Mouse (Mus musculus) heart, adult 2 months (tissue): Measurements from ENCODE around the gene Gabrb1. TPM values are rescaled to one million over a fixed set of nuclear protein-coding genes. Genes with fewer than 3 reads are reported as not detected.

ENCODE experiments used
- DNase-seq, 2 experiments: peaks; one replicate each; pipeline ENCODE4 v3.0.0; 2021
- H3K27ac ChIP-seq: fragments of 200-600 bp; 2 replicates; pipeline ENCODE4 v1.8.1; 2022
- H3K27me3 ChIP-seq: fragments of 200-500 bp; 2 replicates; pipeline ENCODE4 v1.6.1; 2012; ENCODE audit warnings: mild to moderate bottlenecking, low read length, inconsistent platforms, mixed read lengths; ENCODE audit not compliant: control insufficient read depth, insufficient read depth
- H3K36me3 ChIP-seq: fragments of 200-500 bp; 2 replicates; pipeline ENCODE4 v1.6.1; 2012; ENCODE audit warnings: low read length, inconsistent platforms; ENCODE audit not compliant: control insufficient read depth, insufficient read depth
- H3K4me1 ChIP-seq: fragments of 200-500 bp; 2 replicates; pipeline ENCODE4 v1.6.1; 2011; ENCODE audit warnings: low read length; ENCODE audit not compliant: control insufficient read depth, insufficient read depth
- H3K4me3 ChIP-seq: fragments of 200-600 bp; 2 replicates; pipeline ENCODE4 v1.8.1; 2022
- H3K79me2 ChIP-seq: fragments of 200-500 bp; replicated peaks from 2 replicates; pipeline ENCODE4 v1.6.1; 2012; ENCODE audit warnings: mild to moderate bottlenecking, inconsistent platforms, low read length, moderate library complexity, mixed read lengths; ENCODE audit not compliant: control insufficient read depth, insufficient read depth
- H3K9ac ChIP-seq: fragments of 200-500 bp; 2 replicates; pipeline ENCODE4 v1.6.1; 2012; ENCODE audit warnings: low read depth, mild to moderate bottlenecking, control low read depth, inconsistent platforms, low read length, mixed read lengths
- CTCF ChIP-seq: fragments of 200-600 bp; IDR thresholded peaks from 2 replicates; pipeline ENCODE4 v1.8.1; 2022; ENCODE audit warnings: antibody characterized with exemption, mild to moderate bottlenecking, moderate library complexity
- EP300 ChIP-seq: fragments of 200-500 bp; IDR thresholded peaks from 2 replicates; pipeline ENCODE4 v1.6.1; 2011; ENCODE audit warnings: low read depth, low read length, control low read depth; ENCODE audit not compliant: insufficient read depth
- POLR2A ChIP-seq: fragments of 200-500 bp; IDR thresholded peaks from 2 replicates; pipeline ENCODE4 v1.6.1; 2011; ENCODE audit warnings: mild to moderate bottlenecking, low read depth, low read length, control low read depth; ENCODE audit not compliant: insufficient read depth
- WGBS: fragments of 180-500 bp; shearing (Covaris S2); methylation state at CpG from one replicate; pipeline ENCODE4 v1.1.7; 2018; 5-methylcytosine and 5-hydroxymethylcytosine counted together
- intact Hi-C: fragments of 180-260 bp; cut with DNase I; formaldehyde crosslinking; loops from one replicate; pipeline ENCODE4 v1.15.1; 2025
- polyA plus RNA-seq: library from polyadenylated mRNA; depleted of rRNA; stranded (reverse); fragments of >200 nt; gene quantifications from 2 replicates; pipeline ENCODE4 v1.2.3, GENCODE M21; 2012
- total RNA-seq, 2 experiments: library from RNA; stranded (reverse); gene quantifications; 2 replicates each; pipeline ENCODE4 v1.2.3; 2021

Gene Gabrb1
- total and polyA plus RNA-seq, 3 experiments = not detected

DNA sequence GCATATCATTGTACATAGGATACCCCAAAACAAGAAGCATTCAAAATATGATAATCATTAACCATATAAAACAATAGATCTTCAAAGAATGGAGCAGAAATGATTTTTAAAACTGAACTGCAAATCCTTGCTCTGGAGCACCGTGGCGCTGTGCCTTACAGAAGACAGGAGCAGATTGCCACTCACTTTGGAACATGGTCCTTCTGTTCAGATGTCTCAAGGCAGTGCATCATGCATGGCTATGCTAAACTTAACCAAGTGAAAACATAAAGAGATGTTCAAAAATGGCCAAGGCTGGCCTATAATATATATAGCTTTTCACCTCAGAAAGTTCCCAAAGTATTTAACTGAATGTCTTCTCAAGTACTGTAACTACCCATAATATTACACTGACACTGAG, 240.3 kb downstream of the Gabrb1 start:
- H3K4me1 ChIP-seq = no peaks in the 10 kb centered on the region
- no peak for DNase-seq
- H3K9ac ChIP-seq = no peak overlapping the region
- H3K36me3 ChIP-seq = no peaks in the 10 kb centered on the region
- no peak overlapping the region for H3K4me3 ChIP-seq
- H3K27me3 ChIP-seq = no peaks in the 10 kb centered on the region
- no peak overlapping the region for H3K27ac ChIP-seq
- WGBS = 98% methylated on average over 2 of the region's 2 CpGs
- TF ChIP-seq EP300 (no peak), POLR2A (no peak), CTCF (no peak)
- intact Hi-C loops = no loop called here
- H3K79me2 ChIP-seq = no peaks in the 10 kb centered on the region

DNA sequence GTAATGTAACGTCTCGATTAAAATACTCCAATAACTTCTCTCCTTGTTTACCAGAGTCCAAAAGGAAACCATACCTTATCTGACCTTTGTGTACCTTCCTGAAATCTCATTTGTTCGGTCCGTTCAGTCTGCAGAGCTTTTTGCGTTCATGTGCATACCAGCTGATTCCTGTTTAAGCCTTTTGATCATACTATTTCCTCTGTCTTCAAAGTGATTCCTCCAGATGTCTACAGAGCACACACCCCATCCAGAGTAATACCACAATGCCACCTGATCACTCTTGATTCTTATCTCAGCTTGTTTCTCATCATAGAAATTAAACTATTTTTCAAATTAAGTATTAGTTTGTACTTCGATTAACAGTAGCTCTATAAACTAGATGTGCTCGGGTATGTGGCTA, 245.5 kb downstream of the Gabrb1 start:
- Histone ChIP-seq H3K36me3 (no peaks in the 10 kb centered on the region), H3K27ac (no peak overlapping the region), H3K27me3 (no peaks in the 10 kb centered on the region), H3K4me1 (no peaks in the 10 kb centered on the region), H3K4me3 (no peak overlapping the region), H3K79me2 (no peaks in the 10 kb centered on the region), H3K9ac (no peak overlapping the region)
- DNase-seq = no peak
- TF ChIP-seq POLR2A (no peak), EP300 (no peak), CTCF (no peak)
- intact Hi-C loops = no loop called here
- WGBS = 62% methylated on average over 7 of the region's 7 CpGs

DNA sequence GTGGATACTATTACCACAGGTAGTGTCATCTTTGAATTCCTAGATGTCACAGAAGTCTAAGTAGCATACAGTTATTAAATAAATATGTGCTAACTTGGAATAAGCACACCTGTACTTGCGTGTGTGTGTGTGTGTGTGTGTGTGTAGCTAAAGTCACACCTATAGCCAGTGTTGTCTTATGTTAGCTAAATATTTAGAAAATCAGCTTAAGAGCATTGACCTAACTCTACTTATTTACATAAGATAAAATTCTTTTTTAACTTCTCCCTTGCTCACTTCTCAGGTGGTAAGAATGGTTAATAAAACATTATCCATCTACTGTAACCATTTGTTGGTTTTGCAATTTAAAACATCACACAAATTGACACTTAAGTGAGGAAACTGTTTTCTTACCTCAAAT, 256.1 kb downstream of the Gabrb1 start:
- no peak overlapping the region for H3K4me3 ChIP-seq
- intact Hi-C loops = no loop called here
- no peak overlapping the region for H3K27ac ChIP-seq
- TF ChIP-seq EP300 (no peak), POLR2A (no peak), CTCF (no peak)
- H3K9ac ChIP-seq = no peak overlapping the region
- H3K79me2 ChIP-seq = no peaks in the 10 kb centered on the region
- no peaks in the 10 kb centered on the region for H3K4me1 ChIP-seq
- no peak for DNase-seq
- H3K36me3 ChIP-seq = no peaks in the 10 kb centered on the region
- WGBS = 61% methylated on average over 1 of the region's 1 CpGs
- H3K27me3 ChIP-seq = no peaks in the 10 kb centered on the region

DNA sequence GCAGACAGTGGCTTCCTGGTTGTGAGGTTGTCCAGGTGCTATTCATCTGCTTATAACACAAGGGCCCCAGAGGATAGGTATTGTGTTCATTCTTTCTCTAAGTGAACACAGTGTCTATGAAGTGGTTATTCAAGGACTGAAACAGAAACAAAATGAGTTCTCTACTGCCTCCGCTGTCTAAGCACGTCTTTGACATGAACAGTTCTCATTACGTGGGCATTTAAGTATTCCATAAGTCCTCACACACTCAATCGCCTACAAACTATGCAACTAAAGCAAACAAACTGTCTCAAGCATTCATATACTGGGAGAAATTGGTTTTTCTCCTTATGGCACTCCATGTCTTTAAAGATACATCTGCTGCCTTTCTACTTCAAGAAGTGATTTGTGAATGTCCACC, 257.8 kb downstream of the Gabrb1 start:
- no peak for DNase-seq
- intact Hi-C loops = no loop called here
- WGBS = 79% methylated on average over 4 of the region's 4 CpGs
- Histone ChIP-seq H3K4me1 (no peaks in the 10 kb centered on the region), H3K9ac (no peak overlapping the region), H3K27ac (no peak overlapping the region), H3K4me3 (no peak overlapping the region), H3K79me2 (no peaks in the 10 kb centered on the region), H3K27me3 (no peaks in the 10 kb centered on the region), H3K36me3 (no peaks in the 10 kb centered on the region)
- TF ChIP-seq POLR2A (no peak), CTCF (no peak), EP300 (no peak)

DNA sequence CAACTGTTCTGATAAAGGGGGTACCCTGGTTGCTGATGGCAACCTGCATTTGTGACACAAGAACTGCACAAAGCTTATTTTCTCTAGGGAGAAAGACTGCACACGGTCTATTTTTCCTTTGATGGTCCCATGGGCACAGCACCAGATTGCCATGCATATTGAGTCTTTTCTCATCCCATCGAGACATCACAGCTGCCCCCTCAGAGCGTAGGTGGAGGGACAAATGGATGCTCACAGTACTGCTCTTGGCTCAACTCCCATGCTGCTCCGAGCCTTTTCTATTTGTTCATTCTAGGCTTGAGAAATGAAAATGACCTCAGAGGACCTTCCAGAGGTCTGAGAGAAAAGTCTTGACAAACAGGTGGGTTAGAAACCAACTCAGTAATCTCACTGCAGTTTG, 259.3 kb downstream of the Gabrb1 start:
- H3K4me1 ChIP-seq = no peaks in the 10 kb centered on the region
- intact Hi-C loops = no loop called here
- no peak for TF ChIP-seq POLR2A
- TF ChIP-seq EP300 = no peak
- no peak for TF ChIP-seq CTCF
- H3K27me3 ChIP-seq = no peaks in the 10 kb centered on the region
- no peaks in the 10 kb centered on the region for H3K36me3 ChIP-seq
- no peaks in the 10 kb centered on the region for H3K79me2 ChIP-seq
- DNase-seq = no peak
- 71% methylated on average over 4 of the region's 4 CpGs for WGBS
- H3K4me3 ChIP-seq = no peak overlapping the region
- H3K27ac ChIP-seq = no peak overlapping the region
- H3K9ac ChIP-seq = no peak overlapping the region

DNA sequence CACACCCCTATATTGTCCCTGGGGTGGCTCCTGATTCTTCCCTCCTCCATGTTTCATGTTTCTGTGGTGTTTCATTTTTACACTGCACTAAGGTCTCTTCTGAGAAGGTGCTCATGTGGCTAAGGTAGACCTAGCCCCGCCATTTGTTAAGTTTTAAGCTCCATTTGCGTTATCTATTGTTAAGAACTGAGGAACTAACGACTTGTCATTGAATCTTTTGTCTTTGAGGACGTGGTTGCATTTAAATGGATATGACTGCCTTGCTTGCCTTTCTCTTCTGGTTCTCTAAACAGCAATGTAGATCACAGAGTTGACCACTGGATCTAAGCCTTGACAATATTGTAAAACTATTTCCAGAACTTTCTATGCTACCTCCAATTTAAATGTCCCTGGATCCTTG, 265.7 kb downstream of the Gabrb1 start:
- TF ChIP-seq EP300 = no peak
- TF ChIP-seq CTCF = no peak
- TF ChIP-seq POLR2A = no peak
- no peaks in the 10 kb centered on the region for H3K79me2 ChIP-seq
- H3K9ac ChIP-seq = no peak overlapping the region
- DNase-seq = no peak
- H3K4me3 ChIP-seq = no peak overlapping the region
- H3K36me3 ChIP-seq = no peaks in the 10 kb centered on the region
- 53% methylated on average over 4 of the region's 4 CpGs for WGBS
- no peaks in the 10 kb centered on the region for H3K27me3 ChIP-seq
- no peaks in the 10 kb centered on the region for H3K4me1 ChIP-seq
- no peak overlapping the region for H3K27ac ChIP-seq
- intact Hi-C loops = no loop called here

DNA sequence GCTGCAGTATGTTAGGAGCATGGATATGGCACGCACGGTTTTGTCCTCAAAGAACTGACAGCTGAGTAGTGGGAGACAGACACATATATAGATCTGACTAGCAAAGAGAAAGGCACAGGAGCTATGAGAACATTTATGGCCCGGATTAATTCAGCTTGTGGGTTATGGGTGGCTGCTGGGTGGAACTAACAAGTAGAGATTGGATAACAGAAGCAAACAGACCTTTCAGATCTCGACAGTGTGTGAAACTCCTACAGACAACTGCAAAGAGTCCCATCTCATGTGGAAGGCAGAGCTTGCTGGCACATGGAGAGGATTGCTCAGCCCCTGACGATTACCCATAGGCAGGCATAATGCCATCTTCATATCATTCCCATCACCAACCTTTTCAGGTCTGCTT, 268.4 kb downstream of the Gabrb1 start:
- Histone ChIP-seq H3K27me3 (no peaks in the 10 kb centered on the region), H3K36me3 (no peaks in the 10 kb centered on the region), H3K4me3 (no peak overlapping the region), H3K9ac (no peak overlapping the region), H3K4me1 (no peaks in the 10 kb centered on the region), H3K79me2 (no peaks in the 10 kb centered on the region), H3K27ac (no peak overlapping the region)
- TF ChIP-seq EP300 (no peak), POLR2A (no peak)
- WGBS = 71% methylated on average over 5 of the region's 5 CpGs
- intact Hi-C loops = no loop called here
- no peak for DNase-seq
